Mouse (Mus musculus) heart, embryonic 10.5 days (tissue): Measurements from ENCODE around the gene Fignl1. TPM values are rescaled to one million over a fixed set of nuclear protein-coding genes. Genes with fewer than 3 reads are reported as not detected.

ENCODE experiments used
- DNase-seq: peaks from one replicate; pipeline ENCODE4 v3.0.0-alpha.2; 2017; ENCODE audit warnings: low spot score
- H3K27ac ChIP-seq: fragments of 300-500 bp; sonication (generic); 2 replicates; pipeline ENCODE4 v1.5.1; 2016; ENCODE audit warnings: mild to moderate bottlenecking
- H3K27me3 ChIP-seq: fragments of 300-500 bp; sonication (generic); 2 replicates; pipeline ENCODE4 v1.6.1; 2016; ENCODE audit warnings: mild to moderate bottlenecking; ENCODE audit not compliant: poor library complexity, insufficient read depth, severe bottlenecking
- H3K36me3 ChIP-seq: fragments of 300-500 bp; sonication (generic); 2 replicates; pipeline ENCODE4 v1.6.1; 2016; ENCODE audit warnings: mild to moderate bottlenecking, moderate library complexity
- H3K4me1 ChIP-seq: fragments of 300-500 bp; sonication (generic); 2 replicates; pipeline ENCODE4 v1.6.1; 2016; ENCODE audit warnings: mild to moderate bottlenecking
- H3K4me3 ChIP-seq: fragments of 300-500 bp; sonication (generic); 2 replicates; pipeline ENCODE4 v1.5.1; 2016; ENCODE audit warnings: mild to moderate bottlenecking, moderate library complexity
- H3K9me3 ChIP-seq: fragments of 300-500 bp; sonication (generic); 2 replicates; pipeline ENCODE4 v1.6.1; 2016; ENCODE audit warnings: mild to moderate bottlenecking, moderate library complexity
- WGBS: fragments of 180-500 bp; shearing (Covaris S2); methylation state at CpG from one replicate; pipeline ENCODE4 v1.1.7; 2016; 5-methylcytosine and 5-hydroxymethylcytosine counted together
- polyA plus RNA-seq: library from polyadenylated mRNA; unstranded; fragments of >200 nt; fragmentation: Nextera tagmentation; extraction: Ambion mirVana; gene quantifications from 2 replicates; pipeline ENCODE4 v1.2.1, GENCODE M21; 2016

The Fignl1 gene
- polyA plus RNA-seq: 94.9 and 96.4 TPM in 2 replicates

DNA sequence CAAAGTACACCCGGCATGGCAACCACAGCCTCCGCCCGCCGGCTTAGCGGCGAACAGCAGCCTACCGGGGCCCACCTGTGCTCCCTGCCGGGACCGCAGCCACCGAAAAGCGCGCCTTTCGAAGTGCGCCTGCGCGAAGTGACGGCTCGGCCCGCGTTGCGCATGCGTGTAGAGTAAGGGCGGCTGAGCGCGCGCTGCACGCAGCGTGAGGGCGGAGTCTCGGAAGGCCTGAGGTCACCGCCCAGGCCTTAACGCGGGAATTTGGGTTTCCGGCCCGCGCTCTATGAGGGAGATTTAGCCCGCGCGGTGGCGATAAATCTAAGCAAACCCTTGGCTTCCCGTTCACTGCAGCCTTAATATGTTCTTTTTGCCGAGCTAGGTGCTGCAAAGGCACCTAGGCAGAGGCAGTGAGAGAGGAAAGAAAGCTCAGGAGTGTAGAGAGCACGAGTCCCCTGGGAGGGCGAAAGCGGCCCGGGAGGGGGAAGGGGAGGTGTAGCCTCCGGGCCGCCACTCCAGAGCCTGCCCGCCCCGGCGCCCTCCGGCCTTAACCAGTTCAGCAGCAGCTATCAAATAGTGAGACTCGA lies at the start of gene Fignl1:
Fignl1 (minus strand) TSS at position 143 of the 584 bp plus-strand sequence.
- peak; percentile 98 for DNase-seq
- Histone ChIP-seq H3K4me1 (peaks cover 26% of the 10 kb centered on the region; the same call in 1 of the 2 replicates), H3K4me3 (peak within 1 kb of the TSS; percentile 80), H3K36me3 (peaks cover 24% of the 10 kb centered on the region), H3K27me3 (no peaks in the 10 kb centered on the region), H3K27ac (peak within 1 kb of the TSS; percentile 99), H3K9me3 (no peaks in the 10 kb centered on the region)
- under 1% methylated on average over 53 of the region's 53 CpGs for WGBS

DNA sequence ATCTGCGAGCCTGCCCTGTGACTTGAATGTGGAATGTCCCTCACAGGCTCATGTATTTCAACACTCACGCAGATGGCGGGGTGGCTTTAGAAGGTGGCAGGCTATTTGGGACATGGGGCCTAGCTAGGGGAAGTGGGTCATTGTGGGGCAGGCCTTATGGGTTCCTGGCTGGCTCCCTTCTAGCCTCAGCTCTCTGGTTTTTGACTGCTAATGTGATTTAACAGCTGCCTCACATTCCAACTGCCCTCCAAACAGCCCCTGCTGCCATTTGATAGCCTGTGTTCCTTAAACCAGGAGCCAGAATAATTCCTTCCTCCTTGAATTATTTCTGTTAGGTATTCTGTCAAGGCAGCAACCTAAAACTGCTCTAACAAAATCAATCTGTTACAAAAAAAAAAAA lies 48.2 kb upstream of the Fignl1 start:
- H3K36me3 ChIP-seq: peaks cover 6% of the 10 kb centered on the region; the same call in 1 of the 2 replicates
- peaks cover 23% of the 10 kb centered on the region for H3K4me1 ChIP-seq
- H3K9me3 ChIP-seq: peaks cover 3% of the 10 kb centered on the region; the same call in 1 of the 2 replicates
- H3K27ac ChIP-seq: peak overlapping the region; percentile 85; the same call in 1 of the 2 replicates
- no peak overlapping the region for H3K4me3 ChIP-seq
- WGBS: 83% methylated on average over 3 of the region's 3 CpGs
- DNase-seq: no peak
- H3K27me3 ChIP-seq: no peaks in the 10 kb centered on the region

DNA sequence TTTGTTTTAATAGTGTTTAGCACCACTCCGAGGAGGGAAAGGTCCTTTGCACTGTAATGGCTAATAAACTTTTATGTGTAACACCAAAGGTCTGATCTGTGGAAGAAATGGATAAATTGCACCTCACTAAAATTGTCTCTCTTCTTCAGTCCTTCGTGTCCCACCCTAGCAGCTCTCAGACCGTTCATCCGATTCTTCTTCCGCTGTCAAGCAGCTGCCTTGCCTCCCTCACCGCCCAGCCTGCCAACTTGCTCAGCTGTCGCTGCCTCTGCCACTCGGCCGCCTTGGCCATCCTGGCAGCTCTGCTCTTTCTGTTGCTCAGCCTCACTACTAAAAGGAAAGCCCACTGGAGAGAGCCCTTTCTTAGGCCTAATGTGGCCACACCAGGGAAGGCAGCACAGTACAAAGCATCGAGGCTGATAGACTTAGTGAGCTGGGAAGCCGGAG lies 46.9 kb upstream of the Fignl1 start:
- WGBS: 67% methylated on average over 11 of the region's 11 CpGs
- H3K36me3 ChIP-seq: peaks cover 6% of the 10 kb centered on the region; the same call in 1 of the 2 replicates
- H3K4me1 ChIP-seq: peaks cover 30% of the 10 kb centered on the region
- no peaks in the 10 kb centered on the region for H3K27me3 ChIP-seq
- peaks cover 3% of the 10 kb centered on the region; the same call in 1 of the 2 replicates for H3K9me3 ChIP-seq
- DNase-seq: no peak
- peak overlapping the region; percentile 85 for H3K27ac ChIP-seq
- no peak overlapping the region for H3K4me3 ChIP-seq

DNA sequence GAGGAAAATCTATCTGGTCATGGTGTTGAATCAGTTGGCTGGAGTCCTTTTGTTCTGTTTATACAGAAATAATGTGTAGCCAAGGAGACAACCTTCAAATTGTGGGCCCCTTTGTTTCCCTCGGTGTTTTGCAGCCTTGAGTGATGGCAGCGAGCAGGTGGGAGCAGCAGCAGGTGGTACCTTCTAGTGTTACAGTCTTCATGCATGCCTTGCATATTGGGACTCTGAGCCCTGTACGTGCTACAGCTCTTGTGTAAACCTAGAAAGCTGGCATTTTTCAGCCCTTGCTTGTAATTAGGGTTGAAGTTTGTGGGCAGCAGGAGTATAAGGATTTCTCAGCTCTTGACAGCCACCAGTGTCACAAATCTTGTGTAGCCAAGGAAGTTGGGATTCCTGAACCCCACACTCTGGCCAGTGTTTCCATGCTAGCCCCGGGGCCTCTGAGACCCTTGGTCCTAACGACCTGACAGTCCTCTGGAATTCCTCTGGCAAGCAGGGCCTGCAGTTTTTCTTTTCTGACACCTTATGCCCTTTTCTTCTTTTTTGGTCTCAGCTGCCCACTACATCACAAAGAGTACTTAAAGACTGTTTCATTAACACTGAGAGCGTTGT lies 46.4 kb upstream of the Fignl1 start:
- no peaks in the 10 kb centered on the region for H3K27me3 ChIP-seq
- peaks cover 36% of the 10 kb centered on the region for H3K4me1 ChIP-seq
- H3K36me3 ChIP-seq: peaks cover 6% of the 10 kb centered on the region; the same call in 1 of the 2 replicates
- no peak overlapping the region for H3K4me3 ChIP-seq
- peak overlapping the region; percentile 85 for H3K27ac ChIP-seq
- no peak for DNase-seq
- 42% methylated on average over 6 of the region's 6 CpGs for WGBS
- H3K9me3 ChIP-seq: peaks cover 3% of the 10 kb centered on the region; the same call in 1 of the 2 replicates

DNA sequence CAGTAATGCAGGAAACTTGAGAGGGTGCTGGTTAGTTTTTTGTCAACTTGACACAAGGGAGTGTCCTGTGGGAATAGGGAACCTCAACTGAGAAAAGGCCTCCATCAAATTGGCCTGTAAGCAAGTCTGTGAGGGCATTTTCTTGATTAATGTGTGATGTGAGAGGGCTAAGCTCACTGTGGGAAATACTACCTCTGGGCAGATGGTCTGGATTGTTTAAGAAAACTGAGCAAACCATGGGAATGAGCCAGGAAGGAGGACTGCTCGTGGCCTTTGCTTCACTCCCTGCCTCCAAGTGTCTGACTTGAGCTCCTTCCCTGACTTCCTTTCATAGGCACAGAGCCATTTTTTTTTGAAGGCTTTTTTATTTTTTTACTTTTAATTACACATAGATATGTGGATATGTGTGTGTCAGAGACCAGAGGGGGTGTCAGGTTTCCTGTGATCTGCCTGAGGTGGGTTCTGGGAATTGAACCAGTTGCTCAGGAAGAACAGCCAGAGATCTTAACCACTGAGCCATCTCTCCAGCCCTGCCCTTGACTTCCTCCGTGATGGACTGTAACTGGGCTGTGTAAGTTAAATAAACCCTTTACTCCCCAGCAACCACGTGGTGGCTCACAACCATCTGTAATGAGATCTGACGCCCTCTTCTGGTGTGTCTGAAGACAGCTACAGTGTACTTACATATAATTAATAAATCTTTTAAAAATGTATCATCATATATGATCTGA lies 45.1 kb upstream of the Fignl1 start:
- Histone ChIP-seq H3K9me3 (peaks cover 3% of the 10 kb centered on the region; the same call in 1 of the 2 replicates), H3K36me3 (peaks cover 2% of the 10 kb centered on the region; the same call in 1 of the 2 replicates), H3K27me3 (no peaks in the 10 kb centered on the region), H3K27ac (peak overlapping the region; percentile 85), H3K4me1 (peaks cover 40% of the 10 kb centered on the region), H3K4me3 (no peak overlapping the region)
- WGBS: 55% methylated on average over 4 of the region's 4 CpGs
- DNase-seq: no peak

DNA sequence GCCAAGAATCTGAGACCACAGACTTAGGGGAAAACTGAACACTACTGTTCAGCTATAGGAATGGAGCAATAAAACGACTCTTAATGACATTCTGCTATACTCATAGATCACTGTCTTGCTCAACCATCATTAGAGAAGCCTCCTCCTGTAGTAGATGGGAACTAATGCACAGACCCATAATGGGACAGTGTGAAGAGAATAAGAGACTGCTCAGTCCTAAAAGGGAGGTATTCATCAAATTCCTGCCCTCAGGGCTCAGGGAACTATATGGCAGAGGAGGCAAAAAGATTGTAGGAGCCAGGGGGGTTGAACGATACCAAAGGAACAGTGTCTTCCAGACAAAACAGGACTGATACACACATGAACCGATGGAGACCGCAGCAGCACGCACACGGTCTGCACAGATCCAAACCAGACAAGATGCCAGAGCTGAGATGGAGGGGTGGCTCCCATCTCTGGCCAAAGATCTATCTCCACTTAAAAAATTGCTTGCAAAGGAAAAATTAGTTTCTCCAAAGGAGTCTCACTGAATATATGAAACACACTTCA lies 43.3 kb upstream of the Fignl1 start:
- Histone ChIP-seq H3K4me3 (no peak overlapping the region), H3K27ac (peak overlapping the region; percentile 5; the same call in 1 of the 2 replicates), H3K36me3 (peaks cover 2% of the 10 kb centered on the region; the same call in 1 of the 2 replicates), H3K4me1 (peaks cover 44% of the 10 kb centered on the region), H3K27me3 (no peaks in the 10 kb centered on the region), H3K9me3 (peaks cover 3% of the 10 kb centered on the region; the same call in 1 of the 2 replicates)
- DNase-seq: no peak
- 82% methylated on average over 6 of the region's 6 CpGs for WGBS

DNA sequence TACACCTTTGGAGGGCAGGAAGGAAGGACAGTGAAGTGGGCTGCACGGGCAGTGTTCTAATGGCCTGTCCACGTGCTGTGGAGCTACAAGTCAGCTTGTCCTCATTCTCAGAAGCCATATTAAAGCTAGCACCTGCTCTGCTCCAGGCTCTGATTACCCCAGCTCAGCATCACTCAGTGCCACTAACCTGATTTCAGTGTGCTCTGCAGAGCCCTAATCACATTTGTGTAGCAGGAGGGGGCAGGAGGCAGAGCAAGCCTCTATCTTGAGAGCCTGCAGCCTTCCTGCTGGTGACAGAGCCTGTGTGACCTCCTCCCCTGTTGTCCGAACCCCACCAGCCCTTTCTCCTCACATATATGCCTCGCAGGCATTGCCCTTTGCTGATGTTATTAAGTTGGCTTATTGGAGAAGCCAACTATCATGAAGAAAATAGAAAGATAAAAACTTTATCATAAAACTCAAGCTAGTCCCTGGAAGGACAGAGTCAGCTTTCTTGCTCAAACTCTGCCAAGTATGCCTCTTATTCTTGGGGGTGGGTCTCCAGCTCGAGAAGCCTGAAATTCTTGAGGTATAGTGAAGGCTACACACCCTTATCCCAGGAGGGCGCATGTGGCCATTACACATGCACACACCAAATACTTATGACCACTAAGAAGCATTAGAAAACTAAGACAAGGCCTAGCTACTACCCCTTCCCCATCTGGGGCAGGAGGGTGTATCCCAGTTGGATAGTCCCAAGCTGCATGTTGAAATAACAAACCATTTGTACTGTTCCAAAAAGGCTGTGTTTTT lies 41.9 kb upstream of the Fignl1 start:
- H3K27ac ChIP-seq: peak overlapping the region; percentile 85
- DNase-seq: no peak
- 39% methylated on average over 6 of the region's 6 CpGs for WGBS
- H3K9me3 ChIP-seq: no peaks in the 10 kb centered on the region
- peaks cover 38% of the 10 kb centered on the region for H3K4me1 ChIP-seq
- H3K4me3 ChIP-seq: no peak overlapping the region
- no peaks in the 10 kb centered on the region for H3K36me3 ChIP-seq
- H3K27me3 ChIP-seq: no peaks in the 10 kb centered on the region

DNA sequence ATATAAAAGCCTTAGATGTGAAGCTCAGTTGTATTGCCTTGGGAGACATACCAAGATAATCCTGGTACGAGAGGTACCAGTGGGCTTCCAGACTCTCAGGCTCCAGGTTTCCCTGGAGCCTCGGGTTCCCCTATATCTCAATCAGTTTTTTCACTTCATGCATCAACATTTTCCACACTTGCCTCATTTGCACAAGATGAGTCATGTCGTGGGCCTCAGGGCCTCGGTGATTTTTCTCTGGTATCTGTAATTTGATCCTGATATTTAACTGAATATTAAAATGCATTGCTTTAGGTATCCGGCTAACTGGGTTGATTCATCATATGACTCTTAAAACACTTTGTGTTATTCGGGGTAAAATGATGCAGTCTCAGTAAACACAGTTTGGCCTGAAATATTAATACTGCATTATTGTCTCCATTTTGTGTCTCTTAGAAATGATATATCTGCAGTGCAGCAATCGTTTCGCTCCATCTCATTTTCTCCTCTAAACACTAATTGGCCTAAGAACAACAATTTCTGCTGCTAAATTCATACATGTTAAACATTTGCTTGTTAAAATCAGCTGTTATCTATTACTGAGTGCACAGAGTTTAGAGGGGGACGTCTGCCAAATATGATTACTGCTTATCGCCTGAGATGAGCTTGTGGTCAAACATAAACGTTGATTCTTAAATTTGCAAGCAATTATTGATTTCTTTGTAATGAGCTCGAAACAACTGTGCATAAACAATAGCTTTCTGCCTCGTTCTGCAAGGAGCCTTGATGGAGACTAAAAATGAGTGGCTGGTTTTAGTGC lies 41.0 kb upstream of the Fignl1 start:
- no peak for DNase-seq
- Histone ChIP-seq H3K36me3 (no peaks in the 10 kb centered on the region), H3K27me3 (no peaks in the 10 kb centered on the region), H3K4me1 (peaks cover 36% of the 10 kb centered on the region), H3K4me3 (no peak overlapping the region), H3K9me3 (no peaks in the 10 kb centered on the region), H3K27ac (peak overlapping the region; percentile 85)
- WGBS: 60% methylated on average over 13 of the region's 13 CpGs

DNA sequence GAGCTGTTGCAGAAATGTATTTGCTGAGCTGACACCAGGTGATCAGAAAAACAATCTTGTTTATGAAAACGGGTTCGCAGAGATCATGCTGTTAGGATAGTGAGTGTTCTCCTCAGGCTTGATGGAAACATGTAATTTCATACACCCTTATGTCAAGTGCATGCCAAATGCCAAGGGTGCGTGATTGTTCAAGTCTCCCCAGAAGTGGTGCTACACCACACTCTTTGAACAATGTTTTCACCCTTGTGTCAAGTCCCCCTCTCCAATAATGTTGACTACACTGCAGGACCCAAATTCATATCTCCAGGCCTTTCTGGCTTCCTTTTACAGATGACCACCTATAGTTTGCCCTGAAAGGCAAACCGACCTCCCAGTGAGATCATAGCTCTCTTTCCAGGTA lies 39.7 kb upstream of the Fignl1 start:
- peaks cover 40% of the 10 kb centered on the region for H3K4me1 ChIP-seq
- no peak overlapping the region for H3K4me3 ChIP-seq
- H3K27me3 ChIP-seq: no peaks in the 10 kb centered on the region
- no peak for DNase-seq
- no peaks in the 10 kb centered on the region for H3K36me3 ChIP-seq
- 89% methylated on average over 4 of the region's 4 CpGs for WGBS
- no peaks in the 10 kb centered on the region for H3K9me3 ChIP-seq
- peak overlapping the region; percentile 85; the same call in 1 of the 2 replicates for H3K27ac ChIP-seq

DNA sequence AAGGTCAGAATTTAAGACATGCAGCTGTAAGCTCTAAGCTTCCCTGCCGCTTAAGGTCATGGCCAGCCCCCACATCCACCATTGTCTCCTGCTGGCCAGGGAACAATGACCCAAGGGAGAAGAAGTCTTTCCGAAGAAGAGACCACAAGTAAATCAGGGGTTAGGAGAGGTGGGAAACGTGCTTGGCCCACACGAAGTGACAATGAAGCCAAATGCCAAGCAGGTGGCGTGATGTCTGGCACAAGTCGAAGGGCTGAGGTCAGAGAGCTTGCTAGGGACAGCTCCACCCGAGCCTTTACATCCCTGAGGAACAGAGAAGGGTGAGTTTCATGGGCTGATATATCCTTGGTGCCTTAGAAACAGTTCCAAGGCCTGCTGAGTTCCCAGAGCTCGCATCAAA lies 36.3 kb upstream of the Fignl1 start:
- Histone ChIP-seq H3K36me3 (no peaks in the 10 kb centered on the region), H3K9me3 (no peaks in the 10 kb centered on the region), H3K4me3 (no peak overlapping the region), H3K27me3 (no peaks in the 10 kb centered on the region), H3K27ac (peak overlapping the region; percentile 98), H3K4me1 (peaks cover 52% of the 10 kb centered on the region)
- no peak for DNase-seq
- WGBS: 66% methylated on average over 8 of the region's 8 CpGs

DNA sequence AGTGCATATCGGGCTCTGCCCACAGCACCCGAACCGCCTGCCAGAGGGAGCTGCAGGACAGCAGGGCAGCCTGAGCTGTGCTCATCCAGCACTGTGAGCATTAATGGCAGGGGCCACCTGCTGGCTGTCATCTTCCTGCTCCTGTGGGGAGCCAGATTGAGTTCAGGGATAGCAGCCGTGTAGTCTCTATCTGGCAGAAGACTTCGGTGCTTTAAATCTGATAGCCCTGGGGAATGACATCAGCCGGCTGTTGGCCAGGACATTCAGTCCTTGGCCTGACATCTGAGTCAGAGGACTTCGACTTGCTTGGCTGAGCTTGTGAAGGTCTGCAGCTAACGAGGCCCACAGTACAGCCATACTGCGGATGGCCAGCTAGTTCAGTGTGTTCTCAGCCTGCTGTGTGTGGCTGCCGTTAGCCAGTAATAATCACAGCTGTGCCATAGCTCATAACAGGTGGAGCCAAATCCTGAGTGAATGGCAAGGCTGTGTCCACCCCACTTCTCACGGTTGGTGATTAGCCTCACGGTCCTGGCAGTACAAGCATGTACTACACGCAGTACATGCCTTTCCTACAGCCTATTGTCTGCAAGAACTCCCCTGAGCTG lies 35.7 kb upstream of the Fignl1 start:
- Histone ChIP-seq H3K36me3 (no peaks in the 10 kb centered on the region), H3K27me3 (no peaks in the 10 kb centered on the region), H3K4me1 (peaks cover 55% of the 10 kb centered on the region), H3K4me3 (no peak overlapping the region), H3K9me3 (no peaks in the 10 kb centered on the region), H3K27ac (peak overlapping the region; percentile 98)
- WGBS: 46% methylated on average over 13 of the region's 13 CpGs
- no peak for DNase-seq
